Mouse (Mus musculus) midbrain, embryonic 10.5 days (tissue): ENCODE data around the gene Mpv17l2. TPM values are rescaled to one million over a fixed set of nuclear protein-coding genes. Genes with fewer than 3 reads are reported as not detected.

ENCODE experiments used
- DNase-seq: peaks from one replicate; pipeline ENCODE4 v3.0.0-alpha.2; 2017; ENCODE audit warnings: low spot score
- H3K27ac ChIP-seq: fragments of 300-500 bp; sonication (generic); replicated peaks from 2 replicates; pipeline ENCODE4 v1.5.1; 2016; ENCODE audit warnings: mild to moderate bottlenecking
- H3K27me3 ChIP-seq: fragments of 300-500 bp; sonication (generic); 2 replicates; pipeline ENCODE4 v1.6.1; 2016; ENCODE audit warnings: low read depth, mild to moderate bottlenecking; ENCODE audit not compliant: poor library complexity, severe bottlenecking
- H3K36me3 ChIP-seq: fragments of 300-500 bp; sonication (generic); 2 replicates; pipeline ENCODE4 v1.6.1; 2016; ENCODE audit warnings: mild to moderate bottlenecking, moderate library complexity
- H3K4me1 ChIP-seq: fragments of 300-500 bp; sonication (generic); 2 replicates; pipeline ENCODE4 v1.6.1; 2016
- H3K4me3 ChIP-seq: fragments of 300-500 bp; sonication (generic); 2 replicates; pipeline ENCODE4 v1.5.1; 2016; ENCODE audit warnings: mild to moderate bottlenecking, moderate library complexity
- H3K9me3 ChIP-seq: fragments of 300-500 bp; sonication (generic); replicated peaks from 2 replicates; pipeline ENCODE4 v1.6.1; 2016; ENCODE audit warnings: mild to moderate bottlenecking
- WGBS: fragments of 180-500 bp; shearing (Covaris S2); methylation state at CpG from one replicate; pipeline ENCODE4 v1.1.7; 2016; 5-methylcytosine and 5-hydroxymethylcytosine counted together
- polyA plus RNA-seq: library from polyadenylated mRNA; unstranded; fragments of >200 nt; fragmentation: Nextera tagmentation; extraction: Ambion mirVana; gene quantifications from 2 replicates; pipeline ENCODE4 v1.2.1, GENCODE M21; 2016

Gene Mpv17l2
- polyA plus RNA-seq, 1 experiment from 2014 or later: 31.7 TPM

DNA sequence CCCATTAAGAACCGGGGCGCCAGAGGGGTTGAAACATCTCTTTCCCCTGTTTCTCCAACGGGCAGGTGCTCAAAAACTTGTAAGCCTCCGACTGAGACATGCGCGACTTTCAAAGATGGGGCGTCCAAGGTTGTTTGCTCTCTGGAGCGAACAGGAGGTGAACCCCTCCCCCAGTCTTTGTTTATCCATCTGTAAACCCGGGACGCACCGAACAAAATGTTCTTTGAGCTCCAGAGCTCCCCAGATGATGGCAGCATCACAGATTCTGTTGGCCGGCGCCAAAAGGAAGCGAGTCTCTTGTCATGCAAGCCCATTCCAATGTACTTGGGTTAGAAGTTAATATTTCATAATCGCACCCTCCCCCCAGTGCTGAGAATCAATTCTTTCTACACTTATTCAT, 37.5 kb upstream of the Mpv17l2 start:
- DNase-seq: no peak
- Histone ChIP-seq H3K36me3 (no peaks in the 10 kb centered on the region), H3K9me3 (no peaks in the 10 kb centered on the region)

DNA sequence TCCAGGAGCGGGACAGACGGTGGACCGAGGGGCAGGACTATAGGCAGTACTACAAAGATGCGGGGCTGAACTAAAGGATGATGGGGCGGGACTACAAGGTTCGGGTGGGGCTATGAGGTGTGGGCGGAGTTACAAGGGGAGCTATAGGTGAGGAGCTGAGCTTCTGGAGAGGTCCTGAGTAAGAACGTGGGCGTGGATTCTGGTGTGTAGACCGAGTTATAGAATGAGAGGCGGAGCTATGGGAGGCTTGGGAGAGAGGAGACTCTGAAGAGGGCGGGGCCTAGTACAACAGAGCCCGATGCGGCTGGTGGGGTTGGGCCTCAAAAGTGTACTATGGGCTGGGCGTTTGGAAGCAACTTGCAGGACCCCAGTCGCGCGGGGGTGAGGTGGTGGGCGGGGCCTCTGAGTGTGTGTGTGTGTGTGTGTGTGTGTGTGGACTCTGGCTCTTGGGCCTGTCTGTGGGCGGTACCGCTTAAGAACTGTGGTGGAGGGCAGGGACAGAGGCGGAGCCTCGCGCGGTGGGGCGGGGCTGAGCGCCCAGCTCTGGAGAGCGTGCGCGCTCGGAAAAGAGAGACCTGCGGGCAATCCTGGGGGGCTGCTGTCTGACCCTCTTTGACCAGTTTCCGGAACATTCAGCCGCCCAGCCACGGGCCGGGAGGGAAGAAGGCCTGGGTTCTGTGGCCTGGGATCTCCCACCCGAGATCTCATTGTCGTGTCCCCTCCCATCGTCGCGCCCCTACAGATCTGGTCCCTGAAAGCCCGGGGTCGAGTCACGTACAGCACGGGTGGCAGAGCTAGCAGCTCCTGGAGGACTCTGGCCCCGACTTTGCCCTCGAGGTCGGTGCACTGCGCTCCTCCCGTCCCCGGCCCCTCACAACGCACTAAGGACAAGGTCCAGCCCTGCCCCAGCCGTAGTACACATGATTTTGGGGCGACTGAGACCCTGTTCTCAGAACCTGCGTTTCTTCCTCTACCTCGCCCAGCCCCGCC, 36.6 kb upstream of the Mpv17l2 start:
- DNase-seq: peak; percentile 93
- Histone ChIP-seq H3K9me3 (no peaks in the 10 kb centered on the region), H3K36me3 (no peaks in the 10 kb centered on the region), H3K4me3 (peak overlapping the region; percentile 69), H3K27me3 (peaks cover 87% of the 10 kb centered on the region), H3K27ac (peak overlapping the region; percentile 86), H3K4me1 (peaks cover 52% of the 10 kb centered on the region)
- 1% methylated on average over 52 of the region's 57 CpGs for WGBS

More for the DNA sequence above, 37.5 kb upstream of the Mpv17l2 start:
- WGBS: 17% methylated on average over 15 of the region's 15 CpGs
- H3K4me3 ChIP-seq: peak overlapping the region; percentile 69
- peaks cover 94% of the 10 kb centered on the region for H3K27me3 ChIP-seq
- H3K27ac ChIP-seq: no peak overlapping the region
- peaks cover 43% of the 10 kb centered on the region for H3K4me1 ChIP-seq

DNA sequence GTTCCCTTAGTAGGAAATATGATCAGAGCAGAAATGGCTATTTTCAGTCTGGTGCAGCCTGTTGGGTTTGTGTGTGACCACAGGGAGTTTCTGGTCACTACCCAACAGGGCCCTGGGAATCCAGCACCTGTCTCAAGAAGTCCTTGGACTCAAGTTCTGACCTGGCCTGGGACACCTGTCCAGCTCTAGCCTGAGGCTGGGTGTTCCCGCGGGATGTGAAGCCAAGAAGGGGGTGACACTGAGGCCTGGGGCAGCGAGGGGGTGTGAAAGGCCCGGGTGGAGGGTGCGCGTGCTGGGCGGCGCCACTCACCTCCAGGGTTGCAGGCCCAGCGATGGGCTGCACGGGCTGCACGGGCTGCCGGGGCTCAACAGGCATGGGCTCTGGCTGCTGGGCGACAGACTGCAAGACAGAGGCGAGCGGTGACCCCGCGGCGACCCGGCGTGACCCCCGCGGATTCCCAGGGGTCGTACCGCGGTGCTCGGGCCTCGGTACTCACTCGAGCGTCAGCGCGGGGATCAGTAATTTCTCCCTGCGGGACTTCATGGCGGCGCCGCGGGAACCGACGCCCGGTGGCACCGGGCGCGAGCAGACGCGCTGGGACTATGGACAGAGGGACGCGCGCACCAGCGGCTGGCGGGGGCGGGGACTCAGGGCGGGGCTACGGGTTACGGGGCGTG, 35.8 kb upstream of the Mpv17l2 start:
- Histone ChIP-seq H3K4me1 (peaks cover 60% of the 10 kb centered on the region), H3K27ac (peak overlapping the region; percentile 86), H3K36me3 (no peaks in the 10 kb centered on the region), H3K9me3 (no peaks in the 10 kb centered on the region), H3K4me3 (peak overlapping the region; percentile 69), H3K27me3 (peaks cover 81% of the 10 kb centered on the region)
- DNase-seq: no peak
- WGBS: under 1% methylated on average over 54 of the region's 54 CpGs

DNA sequence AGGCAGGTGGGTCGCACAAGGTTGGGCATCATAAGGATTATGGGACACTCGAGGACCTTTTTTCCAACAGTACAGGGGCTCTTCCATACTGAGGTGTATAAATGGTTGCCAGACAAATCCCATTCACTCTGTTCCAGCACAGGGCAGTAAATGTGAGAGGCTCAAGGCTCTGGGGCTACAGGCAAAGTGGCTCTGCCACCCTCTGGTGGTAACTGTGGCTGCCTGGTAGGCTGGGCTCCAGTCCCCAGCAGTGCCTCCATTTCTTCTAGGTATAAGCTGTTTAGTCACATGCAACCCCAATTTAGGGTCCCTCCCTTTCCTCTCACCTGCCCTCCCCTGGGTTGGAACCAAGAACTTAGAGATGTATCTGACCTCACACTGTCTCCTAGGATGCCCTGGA, 34.6 kb upstream of the Mpv17l2 start:
- DNase-seq: no peak
- Histone ChIP-seq H3K4me1 (peaks cover 63% of the 10 kb centered on the region), H3K36me3 (no peaks in the 10 kb centered on the region), H3K27ac (no peak overlapping the region), H3K9me3 (no peaks in the 10 kb centered on the region), H3K4me3 (0 out of 2 replicates have a peak overlapping the region, but pooled peaks have one; percentile 4), H3K27me3 (peaks cover 81% of the 10 kb centered on the region)
- WGBS: 90% methylated on average over 2 of the region's 2 CpGs

DNA sequence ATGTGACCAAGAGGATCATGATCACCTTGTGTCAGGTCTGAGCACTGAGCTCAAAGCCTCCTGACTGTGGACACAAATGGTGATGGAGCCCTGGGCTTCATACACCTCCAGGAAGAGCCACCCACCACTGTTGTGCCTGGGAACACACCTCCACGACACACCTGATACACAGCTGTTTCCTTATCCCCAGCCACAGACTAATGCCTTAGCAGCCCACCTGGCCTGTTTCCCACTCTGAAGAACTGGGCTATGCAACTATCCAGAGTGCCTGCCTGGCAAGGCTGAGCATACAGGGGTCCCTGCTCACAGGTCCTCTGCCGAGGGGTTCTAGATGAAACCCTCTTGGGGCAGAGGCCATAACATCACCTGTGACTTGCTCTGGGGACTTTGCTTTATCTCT, 33.5 kb upstream of the Mpv17l2 start:
- Histone ChIP-seq H3K36me3 (peaks cover 2% of the 10 kb centered on the region), H3K4me3 (no peak overlapping the region), H3K4me1 (peaks cover 63% of the 10 kb centered on the region), H3K27me3 (peaks cover 81% of the 10 kb centered on the region), H3K9me3 (no peaks in the 10 kb centered on the region), H3K27ac (no peak overlapping the region)
- WGBS: 87% methylated on average over 2 of the region's 2 CpGs
- DNase-seq: no peak

DNA sequence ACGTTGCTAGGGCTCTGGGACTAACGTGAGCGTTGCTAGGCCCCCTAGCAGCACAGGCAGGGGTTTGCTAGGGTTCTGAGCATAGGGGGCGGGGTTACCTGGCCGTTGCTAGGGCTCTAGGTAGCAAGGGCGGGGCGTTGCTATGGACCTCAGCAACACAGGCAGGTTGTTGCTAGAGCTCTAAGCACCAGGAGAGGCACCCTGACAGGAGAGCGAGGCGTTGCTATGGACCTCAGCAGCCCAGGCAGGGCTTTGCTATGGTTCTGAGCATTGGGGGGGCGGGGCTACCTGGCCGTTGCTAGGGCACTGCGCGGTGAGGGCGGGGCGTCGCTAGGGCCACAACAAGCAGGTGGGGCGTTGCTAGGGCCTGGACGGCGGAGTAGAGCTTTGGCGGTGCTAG, 32.0 kb upstream of the Mpv17l2 start:
- Histone ChIP-seq H3K4me3 (peak overlapping the region; percentile 62), H3K27me3 (peaks cover 81% of the 10 kb centered on the region), H3K27ac (peak overlapping the region; percentile 86), H3K36me3 (peaks cover 15% of the 10 kb centered on the region), H3K9me3 (no peaks in the 10 kb centered on the region), H3K4me1 (peaks cover 68% of the 10 kb centered on the region)
- WGBS: under 1% methylated on average over 20 of the region's 20 CpGs
- DNase-seq: no peak

DNA sequence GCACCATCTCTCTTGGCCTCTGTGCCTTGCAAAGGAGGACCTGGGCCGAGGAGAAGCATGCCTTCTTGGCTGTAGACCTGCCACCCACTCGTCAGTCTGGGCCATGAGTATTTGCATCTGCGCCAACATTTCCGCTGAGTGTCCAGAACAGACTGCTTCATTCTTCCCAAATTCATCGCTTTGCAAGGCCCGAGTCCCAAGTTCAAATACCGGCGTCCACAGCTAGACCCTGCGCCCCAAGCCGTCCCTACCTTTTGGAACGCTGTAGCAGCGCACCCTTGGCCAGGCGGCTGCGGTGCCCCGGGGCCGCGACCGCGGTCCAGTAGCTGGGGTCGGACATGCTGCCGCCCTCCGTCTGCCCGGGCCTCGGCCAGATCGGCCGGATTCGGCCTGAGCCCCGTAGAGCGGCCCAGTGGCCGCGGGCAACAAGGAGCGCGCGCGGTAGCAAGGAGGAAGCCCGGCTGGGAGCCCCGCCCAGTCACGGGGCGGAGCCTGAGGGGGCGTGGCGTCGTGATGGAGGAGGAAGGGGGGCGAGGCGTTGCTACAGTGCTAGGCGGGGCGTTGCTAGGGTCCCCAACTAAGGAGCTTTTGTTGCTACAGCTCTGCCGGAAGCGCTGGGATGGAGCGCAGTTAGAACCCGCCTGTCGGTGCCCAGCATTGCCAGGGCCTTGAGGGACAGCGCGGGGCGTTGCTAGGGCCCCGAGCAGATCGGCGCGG, 31.4 kb upstream of the Mpv17l2 start:
- Histone ChIP-seq H3K9me3 (no peaks in the 10 kb centered on the region), H3K4me1 (peaks cover 67% of the 10 kb centered on the region), H3K27me3 (peaks cover 84% of the 10 kb centered on the region), H3K36me3 (peaks cover 21% of the 10 kb centered on the region), H3K4me3 (peak overlapping the region; percentile 62), H3K27ac (peak overlapping the region; percentile 86)
- DNase-seq: peak; percentile 98
- WGBS: 6% methylated on average over 58 of the region's 58 CpGs

DNA sequence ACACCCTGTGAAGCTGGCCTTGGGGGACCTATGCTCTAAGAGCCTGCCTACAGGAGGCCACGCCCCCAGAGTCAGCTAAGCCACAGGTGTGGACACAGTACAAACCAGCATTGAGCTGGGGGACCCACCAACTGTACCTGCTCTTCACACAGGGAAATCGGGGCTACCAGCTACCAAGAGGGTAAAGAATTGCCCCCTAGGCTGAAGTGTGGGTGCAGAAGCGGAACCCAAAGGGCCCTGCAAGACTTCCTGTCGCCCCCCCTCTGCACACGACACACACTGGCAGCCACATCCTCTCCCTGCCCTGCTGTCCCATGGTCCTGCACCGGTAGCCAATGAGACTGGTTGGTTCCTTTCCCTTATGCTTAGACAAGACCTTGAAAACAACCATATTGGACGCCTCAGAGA, 30.6 kb upstream of the Mpv17l2 start:
- H3K4me1 ChIP-seq: peaks cover 59% of the 10 kb centered on the region
- peaks cover 29% of the 10 kb centered on the region for H3K36me3 ChIP-seq
- H3K27ac ChIP-seq: peak overlapping the region; percentile 86
- no peak for DNase-seq
- WGBS: 86% methylated on average over 7 of the region's 7 CpGs
- no peaks in the 10 kb centered on the region for H3K9me3 ChIP-seq
- H3K27me3 ChIP-seq: peaks cover 86% of the 10 kb centered on the region
- peak overlapping the region; percentile 62 for H3K4me3 ChIP-seq

DNA sequence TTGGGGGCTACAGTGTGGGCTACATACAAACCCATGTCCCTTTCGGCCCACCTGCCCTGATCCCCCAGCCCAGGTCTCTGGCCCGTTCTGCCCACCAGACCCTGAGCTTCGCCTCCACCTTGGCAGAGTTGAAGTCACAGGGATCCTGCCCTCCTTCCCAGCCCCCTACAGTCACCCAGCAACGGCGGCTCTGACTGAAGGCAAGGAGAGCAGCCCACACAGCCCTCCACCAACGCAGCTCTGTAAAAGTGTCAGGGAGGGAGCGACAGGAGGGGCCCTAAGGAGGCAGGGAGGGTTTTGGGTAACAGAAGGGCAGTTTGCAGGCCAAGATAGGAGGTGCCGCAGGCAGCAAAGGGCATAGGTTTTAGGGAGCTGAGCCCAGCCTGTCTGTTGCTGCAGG, 30.1 kb upstream of the Mpv17l2 start:
- Histone ChIP-seq H3K27ac (peak overlapping the region; percentile 86; the same call in 1 of the 2 replicates), H3K4me3 (peak overlapping the region; percentile 62), H3K36me3 (peaks cover 34% of the 10 kb centered on the region), H3K9me3 (no peaks in the 10 kb centered on the region), H3K4me1 (peaks cover 54% of the 10 kb centered on the region), H3K27me3 (peaks cover 84% of the 10 kb centered on the region)
- WGBS: 69% methylated on average over 8 of the region's 8 CpGs
- no peak for DNase-seq

DNA sequence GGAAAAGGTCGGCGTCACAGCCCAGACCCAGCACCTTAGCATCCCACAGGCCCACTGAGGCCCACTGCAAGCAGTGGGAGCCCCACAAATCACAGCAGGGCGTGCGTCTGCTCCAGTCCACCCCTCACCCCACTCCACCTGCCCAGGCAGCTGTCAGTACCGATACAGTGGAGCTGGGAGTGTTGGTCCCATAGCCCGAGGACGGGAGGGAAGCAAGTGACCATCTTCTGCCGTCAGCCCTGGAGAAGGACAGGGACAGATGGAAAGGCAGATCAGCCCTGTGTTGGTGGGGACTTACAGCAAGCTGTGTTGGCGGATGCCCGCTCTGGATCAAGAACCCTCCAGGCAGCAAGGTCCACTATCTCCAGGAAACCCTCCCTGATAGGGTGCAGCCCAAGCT, 28.3 kb upstream of the Mpv17l2 start:
- Histone ChIP-seq H3K27ac (no peak overlapping the region), H3K36me3 (peaks cover 52% of the 10 kb centered on the region), H3K27me3 (peaks cover 67% of the 10 kb centered on the region), H3K4me3 (no peak overlapping the region), H3K9me3 (no peaks in the 10 kb centered on the region), H3K4me1 (peaks cover 51% of the 10 kb centered on the region)
- DNase-seq: no peak
- 78% methylated on average over 10 of the region's 10 CpGs for WGBS

DNA sequence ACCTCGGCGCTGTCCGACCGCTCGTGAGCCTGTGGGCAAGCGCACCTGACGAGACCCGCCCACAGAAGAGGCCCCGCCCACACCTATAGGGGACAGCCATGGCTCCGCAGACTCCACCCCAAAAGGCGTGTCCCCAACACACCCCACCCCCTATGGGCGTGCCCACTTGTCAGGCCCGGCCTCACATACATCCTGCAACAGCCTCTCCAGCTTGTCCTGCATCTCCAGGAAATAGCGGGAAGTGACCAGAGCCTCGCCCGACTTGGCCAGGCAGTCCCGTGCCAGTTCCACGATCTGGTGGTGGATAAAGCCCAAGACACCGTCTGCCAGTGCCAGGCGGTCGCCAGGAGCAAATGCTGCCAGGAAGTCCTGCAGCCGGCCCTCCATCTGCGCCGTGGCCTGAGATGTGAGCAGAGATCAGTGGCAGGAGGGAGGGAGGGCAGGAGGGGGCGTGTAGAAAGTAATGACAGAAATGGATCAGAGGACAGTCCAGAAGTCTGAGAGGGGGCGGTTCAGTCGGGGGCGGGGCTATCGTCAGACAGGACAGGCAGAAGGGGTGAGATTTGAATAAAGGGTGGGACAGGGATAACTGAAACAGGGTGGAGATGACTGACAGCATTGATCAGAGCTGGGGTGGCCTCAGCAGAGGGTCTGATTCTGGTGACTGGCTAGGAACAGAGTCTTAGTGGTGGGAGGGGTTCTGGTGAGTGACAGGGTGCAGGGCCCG, 27.4 kb upstream of the Mpv17l2 start:
- DNase-seq: peak; percentile 70
- H3K36me3 ChIP-seq: peaks cover 61% of the 10 kb centered on the region
- peak overlapping the region; percentile 29; the same call in 1 of the 2 replicates for H3K27ac ChIP-seq
- no peaks in the 10 kb centered on the region for H3K9me3 ChIP-seq
- H3K27me3 ChIP-seq: peaks cover 58% of the 10 kb centered on the region
- peak overlapping the region; percentile 39 for H3K4me3 ChIP-seq
- peaks cover 46% of the 10 kb centered on the region for H3K4me1 ChIP-seq
- WGBS: 17% methylated on average over 30 of the region's 30 CpGs

DNA sequence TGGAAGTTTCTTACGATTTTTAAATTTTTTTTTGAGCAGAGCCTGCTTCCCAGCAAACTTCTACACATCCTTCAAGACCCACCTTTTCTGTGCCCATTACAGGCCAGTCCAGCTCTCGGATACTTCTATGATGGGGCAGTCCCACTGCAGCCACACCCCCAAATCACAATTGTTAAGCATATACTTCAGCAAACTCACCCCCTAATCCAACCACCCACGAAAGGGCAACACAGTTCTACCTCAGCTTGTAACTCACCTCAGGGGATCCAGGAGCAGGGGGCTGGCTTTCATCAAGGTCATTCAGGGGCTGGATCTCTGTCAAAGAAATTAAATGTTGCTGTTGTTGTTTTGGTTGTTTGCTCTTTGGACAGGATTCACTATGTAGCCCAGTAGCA, 26.3 kb upstream of the Mpv17l2 start:
- H3K4me3 ChIP-seq: no peak overlapping the region
- peaks cover 70% of the 10 kb centered on the region for H3K36me3 ChIP-seq
- H3K9me3 ChIP-seq: no peaks in the 10 kb centered on the region
- H3K4me1 ChIP-seq: peaks cover 36% of the 10 kb centered on the region
- no peak for DNase-seq
- 89% methylated on average over 3 of the region's 3 CpGs for WGBS
- no peak overlapping the region for H3K27ac ChIP-seq
- H3K27me3 ChIP-seq: peaks cover 58% of the 10 kb centered on the region
